Mouse (Mus musculus) CD8-positive naive resting alpha-beta T cell, adult 57 days (primary cell): ENCODE data around the gene Gm7954. TPM values are rescaled to one million over a fixed set of nuclear protein-coding genes. Genes with fewer than 3 reads are reported as not detected.

Experiments used
- total RNA-seq: library from RNA; stranded (reverse); gene quantifications from one replicate; pipeline ENCODE4 v1.2.4, GENCODE M21; 2023

Gene Gm7954
- total RNA-seq, result not detected

GRCm38 (mm10) chr14:41453418-41453817 is at the start of gene Gm7954:
Gm7954 (minus strand) TSS chr14:41453518.

GRCm38 (mm10) chr14:41489385-41489784 is 36.1 kb upstream of the Gm7954 start, which contains the start of gene Gm3486:
Gm3486 (minus strand) TSS chr14:41489485.

GRCm38 (mm10) chr14:41408181-41408580 is 45.1 kb downstream of the Gm7954 start, which contains the start of gene Gm6482:
Gm6482 (minus strand) TSS chr14:41408281.

Other genes with a start within 250 kb of the Gm7954 start
- gene Gm2832, start 174.7 kb downstream of the Gm7954 start, total RNA-seq, result not detected
- gene Gm5798, start 104.9 kb downstream of the Gm7954 start, total RNA-seq, result not detected
- not detected for gene Gm7945, start 67.1 kb downstream of the Gm7954 start, total RNA-seq
- not detected for gene Gm6482, start 45.2 kb downstream of the Gm7954 start, total RNA-seq
- gene Gm3486, start 36.0 kb upstream of the Gm7954 start, total RNA-seq, result not detected
- not detected for gene Gm7970, start 102.1 kb upstream of the Gm7954 start, total RNA-seq
- not detected for gene 1700049E17Rik2, start 119.7 kb upstream of the Gm7954 start, total RNA-seq
- gene Gm3072, start 171.1 kb upstream of the Gm7954 start, total RNA-seq, result not detected
- not detected for gene Gm3676, start 193.0 kb upstream of the Gm7954 start, total RNA-seq
- not detected for gene Gm8068, start 248.4 kb upstream of the Gm7954 start, total RNA-seq